Mouse (Mus musculus): ENCODE results near the gene Lrrfip2. TPM values are rescaled to one million over a fixed set of nuclear protein-coding genes. Genes with fewer than 3 reads are reported as not detected.

The Lrrfip2 gene
- polyA plus RNA-seq, 1 experiment: 112 TPM

- no peak for TF ChIP-seq GATA1 (IDR thresholded peaks at IDR 0.05; ENCODE audit: borderline replicate concordance, low read length)
- TF ChIP-seq FLI1 (IDR thresholded peaks at IDR 0.05; ENCODE audit: low read length): no peak
- Histone ChIP-seq H3K9me3 (no peaks in the 10 kb centered on the region), H3K27me3 (replicated peaks) (no peaks in the 10 kb centered on the region), H3K36me3 (replicated peaks; ENCODE audit: low read length) (peaks cover 88% of the 10 kb centered on the region), H3K4me3 (replicated peaks) (no peak overlapping the region), H3K4me1 (peaks cover 61% of the 10 kb centered on the region)
Observed at GRCm38 (mm10) chr9:111184929-111185328, 67.5 kb downstream of the Lrrfip2 start.

GRCm38 (mm10) chr9:111186861-111187260, 69.5 kb downstream of the Lrrfip2 start:
- no peak for TF ChIP-seq GATA1 (IDR thresholded peaks at IDR 0.05; ENCODE audit: borderline replicate concordance, low read length)
- TF ChIP-seq FLI1 (IDR thresholded peaks at IDR 0.05; ENCODE audit: low read length): no peak
- H3K27me3 ChIP-seq (replicated peaks): no peaks in the 10 kb centered on the region
- H3K4me1 ChIP-seq: peaks cover 45% of the 10 kb centered on the region
- no peak overlapping the region for H3K4me3 ChIP-seq (replicated peaks)
- H3K36me3 ChIP-seq (replicated peaks; ENCODE audit: low read length): peaks cover 92% of the 10 kb centered on the region
- H3K9me3 ChIP-seq: no peaks in the 10 kb centered on the region

- Histone ChIP-seq H3K4me3 (replicated peaks) (no peak overlapping the region), H3K27me3 (replicated peaks) (no peaks in the 10 kb centered on the region), H3K9me3 (no peaks in the 10 kb centered on the region), H3K4me1 (peaks cover 40% of the 10 kb centered on the region), H3K36me3 (replicated peaks; ENCODE audit: low read length) (peaks cover 92% of the 10 kb centered on the region)
- no peak for TF ChIP-seq GATA1 (IDR thresholded peaks at IDR 0.05; ENCODE audit: borderline replicate concordance, low read length)
- TF ChIP-seq FLI1 (IDR thresholded peaks at IDR 0.05; ENCODE audit: low read length): no peak
Observed at GRCm38 (mm10) chr9:111188731-111189130, 71.3 kb downstream of the Lrrfip2 start.

GRCm38 (mm10) chr9:111193211-111193610, 75.8 kb downstream of the Lrrfip2 start:
- peak overlapping the region; percentile 44 for H3K4me3 ChIP-seq (replicated peaks)
- H3K27me3 ChIP-seq (replicated peaks): no peaks in the 10 kb centered on the region
- peaks cover 52% of the 10 kb centered on the region for H3K4me1 ChIP-seq
- H3K9me3 ChIP-seq: no peaks in the 10 kb centered on the region
- TF ChIP-seq FLI1 (IDR thresholded peaks at IDR 0.05; ENCODE audit: low read length): no peak
- TF ChIP-seq GATA1 (IDR thresholded peaks at IDR 0.05; ENCODE audit: borderline replicate concordance, low read length): no peak
- H3K36me3 ChIP-seq (replicated peaks; ENCODE audit: low read length): peaks cover 81% of the 10 kb centered on the region

GRCm38 (mm10) chr9:111197116-111197515, 79.7 kb downstream of the Lrrfip2 start:
- TF ChIP-seq GATA1 (IDR thresholded peaks at IDR 0.05; ENCODE audit: borderline replicate concordance, low read length): no peak
- no peak for TF ChIP-seq FLI1 (IDR thresholded peaks at IDR 0.05; ENCODE audit: low read length)
- H3K4me3 ChIP-seq (replicated peaks): peak overlapping the region; percentile 64
- H3K9me3 ChIP-seq: no peaks in the 10 kb centered on the region
- peaks cover 75% of the 10 kb centered on the region for H3K4me1 ChIP-seq
- no peaks in the 10 kb centered on the region for H3K27me3 ChIP-seq (replicated peaks)
- H3K36me3 ChIP-seq (replicated peaks; ENCODE audit: low read length): peaks cover 72% of the 10 kb centered on the region

GRCm38 (mm10) chr9:111197712-111198111, 80.3 kb downstream of the Lrrfip2 start:
- H3K27me3 ChIP-seq (replicated peaks): no peaks in the 10 kb centered on the region
- peaks cover 74% of the 10 kb centered on the region for H3K36me3 ChIP-seq (replicated peaks; ENCODE audit: low read length)
- H3K4me3 ChIP-seq (replicated peaks): peak overlapping the region; percentile 80
- peaks cover 78% of the 10 kb centered on the region for H3K4me1 ChIP-seq
- TF ChIP-seq GATA1 (IDR thresholded peaks at IDR 0.05; ENCODE audit: borderline replicate concordance, low read length) (no peak), FLI1 (IDR thresholded peaks at IDR 0.05; ENCODE audit: low read length) (no peak)
- no peaks in the 10 kb centered on the region for H3K9me3 ChIP-seq

GRCm38 (mm10) chr9:111198332-111198731, 80.9 kb downstream of the Lrrfip2 start:
- Histone ChIP-seq H3K4me3 (replicated peaks) (peak overlapping the region; percentile 80), H3K9me3 (no peaks in the 10 kb centered on the region), H3K4me1 (peaks cover 77% of the 10 kb centered on the region), H3K27me3 (replicated peaks) (no peaks in the 10 kb centered on the region), H3K36me3 (replicated peaks; ENCODE audit: low read length) (peaks cover 74% of the 10 kb centered on the region)
- TF ChIP-seq GATA1 (IDR thresholded peaks at IDR 0.05; ENCODE audit: borderline replicate concordance, low read length) (no peak), FLI1 (IDR thresholded peaks at IDR 0.05; ENCODE audit: low read length) (no peak)

GRCm38 (mm10) chr9:111200208-111200607, 82.8 kb downstream of the Lrrfip2 start:
- Histone ChIP-seq H3K4me1 (peaks cover 86% of the 10 kb centered on the region), H3K9me3 (no peaks in the 10 kb centered on the region), H3K4me3 (replicated peaks) (no peak overlapping the region), H3K36me3 (replicated peaks; ENCODE audit: low read length) (peaks cover 77% of the 10 kb centered on the region), H3K27me3 (replicated peaks) (no peaks in the 10 kb centered on the region)
- TF ChIP-seq GATA1 (IDR thresholded peaks at IDR 0.05; ENCODE audit: borderline replicate concordance, low read length) (no peak), FLI1 (IDR thresholded peaks at IDR 0.05; ENCODE audit: low read length) (no peak)

GRCm38 (mm10) chr9:111204601-111205375, 87.4 kb downstream of the Lrrfip2 start:
- peaks cover 94% of the 10 kb centered on the region for H3K36me3 ChIP-seq (replicated peaks; ENCODE audit: low read length)
- TF ChIP-seq FLI1 (IDR thresholded peaks at IDR 0.05; ENCODE audit: low read length): no peak
- TF ChIP-seq GATA1 (IDR thresholded peaks at IDR 0.05; ENCODE audit: borderline replicate concordance, low read length): no peak
- H3K4me1 ChIP-seq: peaks cover 60% of the 10 kb centered on the region
- H3K27me3 ChIP-seq (replicated peaks): no peaks in the 10 kb centered on the region
- no peak overlapping the region for H3K4me3 ChIP-seq (replicated peaks)
- no peaks in the 10 kb centered on the region for H3K9me3 ChIP-seq

GRCm38 (mm10) chr9:111207683-111208082, 90.3 kb downstream of the Lrrfip2 start:
- no peak overlapping the region for H3K4me3 ChIP-seq (replicated peaks)

More at GRCm38 (mm10) chr9:111207683-111208082, 90.3 kb downstream of the Lrrfip2 start:
- Histone ChIP-seq H3K27me3 (replicated peaks) (no peaks in the 10 kb centered on the region), H3K4me1 (peaks cover 59% of the 10 kb centered on the region), H3K9me3 (no peaks in the 10 kb centered on the region), H3K36me3 (replicated peaks; ENCODE audit: low read length) (peaks cover 95% of the 10 kb centered on the region)
- TF ChIP-seq FLI1 (IDR thresholded peaks at IDR 0.05; ENCODE audit: low read length): no peak
